ENCODE assay signal across 11 mouse cellular contexts in the genomic region with DNA sequence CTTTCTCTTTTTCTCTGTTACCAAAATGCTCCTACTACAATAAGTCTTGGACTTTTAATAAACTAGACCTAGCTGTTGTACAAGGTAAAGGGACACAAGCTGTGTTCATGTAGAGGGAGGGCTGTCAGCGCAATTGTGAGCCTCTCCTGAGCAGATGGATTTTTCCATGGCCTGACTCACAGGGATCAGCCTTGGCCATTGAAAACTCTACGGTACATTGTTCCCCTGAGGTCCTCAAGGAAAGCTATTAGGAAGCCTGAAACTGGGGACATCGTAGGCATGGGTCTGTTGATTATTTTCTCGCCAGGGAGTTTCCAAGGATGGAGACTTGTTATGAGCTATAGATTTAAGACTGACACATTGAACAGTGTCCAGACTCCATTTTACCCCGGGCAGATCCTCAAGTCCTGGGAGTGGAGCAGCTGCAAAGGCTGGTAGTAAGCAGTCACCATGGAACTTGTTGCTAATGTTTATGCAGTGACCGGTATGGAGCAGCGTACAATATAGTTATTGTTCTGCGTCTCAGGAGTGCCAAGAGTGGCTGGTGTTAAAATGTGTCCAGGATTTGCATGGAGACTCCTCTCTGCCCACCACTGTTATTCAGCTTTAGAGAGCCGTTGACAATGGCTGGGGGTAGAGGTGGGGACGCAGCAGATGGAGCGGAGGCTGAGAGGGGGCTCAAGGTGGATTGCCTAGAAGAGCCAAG. TPM values are rescaled to one million over a fixed set of nuclear protein-coding genes. Genes with fewer than 3 reads are reported as not detected.
DNase-seq lines count a peak whose midpoint lies in the region; ATAC-seq lines count a peak whose summit lies in the region.
"Had no signal": no experiment of that assay in that cellular context is flagged by ENCODE, and none has a peak within 500 bp of the region (broad histone marks: within the 10 kb centered on the region; RNA-seq: fewer than 3 reads in every experiment).

No protein-coding gene starts in this region.

- no peak overlapping the region; the same call in 1 of the 2 replicates for H3K27ac ChIP-seq in forebrain, embryonic 11.5 days (ENCODE audit: low read depth, low read length)
- no peak overlapping the region; the same call in 1 of the 2 replicates for H3K27ac ChIP-seq in hindbrain, embryonic 16.5 days (ENCODE audit: low read depth, low read length)
- H3K27ac ChIP-seq in midbrain, embryonic 16.5 days (ENCODE audit: low read length): peak overlapping the region; percentile 53; the same call in 1 of the 2 replicates
- no peak overlapping the region for H3K27ac ChIP-seq in intestine, embryonic 15.5 days
- H3K27ac ChIP-seq: heart, embryonic 15.5 days had no signal

- intact Hi-C loops in left cerebral cortex, postnatal 4 days (cut with DNase I): no loop called here

- H3K36me3 ChIP-seq in forebrain, embryonic 11.5 days (ENCODE audit: control insufficient read depth, insufficient read depth, low read length): no peaks in the 10 kb centered on the region
- no peaks in the 10 kb centered on the region for H3K36me3 ChIP-seq in hindbrain, embryonic 16.5 days (ENCODE audit: control insufficient read depth, insufficient read depth, low read length)
- H3K36me3 ChIP-seq in midbrain, embryonic 16.5 days (ENCODE audit: control insufficient read depth, insufficient read depth, low read length): no peaks in the 10 kb centered on the region
- H3K36me3 ChIP-seq in intestine, embryonic 15.5 days: no peaks in the 10 kb centered on the region
- H3K36me3 ChIP-seq: heart, embryonic 15.5 days had no signal

- DNase-seq in left cerebral cortex, postnatal 4 days: peak; percentile 19
- DNase-seq in left cerebral cortex, adult 8-10 months (ENCODE audit: low spot score in 2 of 2): no peak
- DNase-seq in forebrain, embryonic 11.5 days (ENCODE audit: low spot score): peak; percentile 40
- no peak for DNase-seq in MN1 (ENCODE audit: low spot score)
- DNase-seq in layer of hippocampus, adult 9-11 months: no peak
- DNase-seq: kidney, adult 8-10 months had no signal

- ATAC-seq in forebrain, embryonic 11.5 days (replicated peaks; ENCODE audit: low FRiP score): no peak
- ATAC-seq in hindbrain, embryonic 16.5 days: peak; percentile 96
- peak; percentile 84 for ATAC-seq in midbrain, embryonic 16.5 days
- ATAC-seq in intestine, embryonic 15.5 days: no peak

- no peaks in the 10 kb centered on the region for H3K27me3 ChIP-seq in forebrain, embryonic 11.5 days (ENCODE audit: control insufficient read depth, insufficient read depth, low read length)
- no peaks in the 10 kb centered on the region for H3K27me3 ChIP-seq in hindbrain, embryonic 16.5 days (replicated peaks; ENCODE audit: control insufficient read depth, insufficient read depth, low read length)
- no peaks in the 10 kb centered on the region for H3K27me3 ChIP-seq in midbrain, embryonic 16.5 days (ENCODE audit: control insufficient read depth, insufficient read depth, low read depth, low read length)
- no peaks in the 10 kb centered on the region for H3K27me3 ChIP-seq in intestine, embryonic 15.5 days (replicated peaks)
- H3K27me3 ChIP-seq: heart, embryonic 15.5 days had no signal

- H3K9ac ChIP-seq in forebrain, embryonic 11.5 days (ENCODE audit: low read length): no peak overlapping the region
- no peak overlapping the region for H3K9ac ChIP-seq in hindbrain, embryonic 16.5 days (ENCODE audit: low read depth, low read length)
- no peak overlapping the region for H3K9ac ChIP-seq in midbrain, embryonic 16.5 days (ENCODE audit: low read depth, low read length)
- H3K9ac ChIP-seq in intestine, embryonic 15.5 days: no peak overlapping the region
- H3K9ac ChIP-seq: heart, embryonic 15.5 days had no signal

- no peak overlapping the region for H3K4me3 ChIP-seq in forebrain, embryonic 11.5 days (ENCODE audit: low read depth, low read length)
- H3K4me3 ChIP-seq in hindbrain, embryonic 16.5 days (ENCODE audit: low read length): no peak overlapping the region
- no peak overlapping the region for H3K4me3 ChIP-seq in midbrain, embryonic 16.5 days (ENCODE audit: low read depth, low read length)
- H3K4me3 ChIP-seq in intestine, embryonic 15.5 days (replicated peaks): no peak overlapping the region
- H3K4me3 ChIP-seq: heart, embryonic 15.5 days; megakaryocyte, embryonic 14.5 days had no signal

- 69% methylated on average over 11 of the region's 11 CpGs for WGBS in forebrain, embryonic 11.5 days
- WGBS in hindbrain, embryonic 16.5 days: 19% methylated on average over 11 of the region's 11 CpGs
- WGBS in midbrain, embryonic 16.5 days: 33% methylated on average over 11 of the region's 11 CpGs
- WGBS in intestine, embryonic 15.5 days: 67% methylated on average over 11 of the region's 11 CpGs

- H3K9me3 ChIP-seq in forebrain, embryonic 11.5 days (ENCODE audit: control insufficient read depth, low read length): no peaks in the 10 kb centered on the region
- H3K9me3 ChIP-seq in hindbrain, embryonic 16.5 days (ENCODE audit: control insufficient read depth, low read length): no peaks in the 10 kb centered on the region
- no peaks in the 10 kb centered on the region for H3K9me3 ChIP-seq in midbrain, embryonic 16.5 days (replicated peaks; ENCODE audit: control insufficient read depth, low read length, poor library complexity, severe bottlenecking)
- no peaks in the 10 kb centered on the region for H3K9me3 ChIP-seq in intestine, embryonic 15.5 days
- H3K9me3 ChIP-seq: heart, embryonic 15.5 days; megakaryocyte, embryonic 14.5 days had no signal

- no peak overlapping the region for H3K4me2 ChIP-seq in forebrain, embryonic 11.5 days (ENCODE audit: low read depth, low read length, severe bottlenecking)
- no peak overlapping the region for H3K4me2 ChIP-seq in hindbrain, embryonic 16.5 days (ENCODE audit: low read length)
- H3K4me2 ChIP-seq in midbrain, embryonic 16.5 days (ENCODE audit: low read length): no peak overlapping the region
- no peak overlapping the region for H3K4me2 ChIP-seq in intestine, embryonic 15.5 days (replicated peaks)
- H3K4me2 ChIP-seq: heart, embryonic 15.5 days had no signal

- no peaks in the 10 kb centered on the region for H3K4me1 ChIP-seq in forebrain, embryonic 11.5 days (replicated peaks; ENCODE audit: control insufficient read depth, insufficient read depth, low read length)
- no peaks in the 10 kb centered on the region for H3K4me1 ChIP-seq in hindbrain, embryonic 16.5 days (ENCODE audit: control insufficient read depth, insufficient read depth, low read depth, low read length)
- no peaks in the 10 kb centered on the region; the same call in 1 of the 2 replicates for H3K4me1 ChIP-seq in midbrain, embryonic 16.5 days (ENCODE audit: control insufficient read depth, insufficient read depth, low read length)
- H3K4me1 ChIP-seq in intestine, embryonic 15.5 days (replicated peaks): no peaks in the 10 kb centered on the region

RNA-seq across cellular contexts. Expression of gene Smoc1, which starts 28.5 kb away (rescaled TPM):
- total RNA-seq in left cerebral cortex, postnatal 4 days (2021): 10 to 100 TPM; 15.8 to 17.2 TPM
- total RNA-seq in left cerebral cortex, adult 8-10 months (2022): 10 to 100 TPM in 2 of 4 experiments, 1 to 10 TPM in 2; 7.4 to 12.4 (median 10.1) TPM
- polyA plus RNA-seq in forebrain, embryonic 11.5 days (2014; fragmentation: Nextera tagmentation; extraction: Ambion mirVana): 6.7 and 6.8 TPM in 2 replicates
- polyA plus RNA-seq in hindbrain, embryonic 16.5 days (2015; fragmentation: Nextera tagmentation; extraction: Ambion mirVana): 34.3 and 36.3 TPM in 2 replicates
- 21.6 and 29.0 TPM in 2 replicates for polyA plus RNA-seq in midbrain, embryonic 16.5 days (2015; fragmentation: Nextera tagmentation; extraction: Ambion mirVana)
- 8.1 and 9.6 TPM in 2 replicates for polyA plus RNA-seq in intestine, embryonic 15.5 days (2015; fragmentation: Nextera tagmentation; extraction: Ambion mirVana)

Comparison
In these comparisons a context has a peak if more than half of its experiments do, and no peak if none do; other contexts are left out.
1. DNase-seq: peak in left cerebral cortex, postnatal 4 days (single experiment) and forebrain, embryonic 11.5 days (single experiment); none in left cerebral cortex, adult 8-10 months (0 of 2), MN1 (single experiment) and layer of hippocampus, adult 9-11 months (single experiment).
2. ATAC-seq: peak in hindbrain, embryonic 16.5 days (single experiment) and midbrain, embryonic 16.5 days (single experiment); none in forebrain, embryonic 11.5 days (single experiment) and intestine, embryonic 15.5 days (single experiment).